Mouse (Mus musculus): Measurements from ENCODE around the gene Iqgap2. TPM values are rescaled to one million over a fixed set of nuclear protein-coding genes. Genes with fewer than 3 reads are reported as not detected.

The Iqgap2 gene
- polyA plus RNA-seq, 1 experiment from 2014 or later: 11.0 TPM

DNA sequence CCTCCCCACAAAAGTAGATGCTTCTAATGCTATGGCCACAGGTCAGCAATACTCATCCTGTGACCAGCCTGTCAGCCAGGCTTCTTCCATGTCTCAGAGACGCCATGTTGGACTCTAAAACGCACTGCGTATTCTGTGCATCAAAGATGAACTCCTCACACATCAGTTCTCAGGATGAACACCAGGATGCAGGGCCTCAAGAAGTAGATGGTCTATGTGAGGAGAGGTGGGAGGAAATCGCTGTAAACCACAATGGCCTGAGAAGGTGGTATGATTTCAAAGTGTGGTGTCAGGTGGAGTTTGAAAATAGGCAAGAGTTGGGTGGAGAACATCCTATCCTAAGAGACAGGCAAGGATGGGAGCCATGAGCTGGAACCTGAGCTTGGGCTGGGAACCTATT, 1.4 kb upstream of the Iqgap2 start:
- H3K9me3 ChIP-seq: no peaks in the 10 kb centered on the region
- no peak for DNase-seq (ENCODE audit: low spot score)
- H3K4me1 ChIP-seq: peaks cover 45% of the 10 kb centered on the region
- H3K4me3 ChIP-seq: no peak overlapping the region
- H3K36me3 ChIP-seq (replicated peaks): no peaks in the 10 kb centered on the region
- peak overlapping the region; percentile 94 for H3K27ac ChIP-seq (replicated peaks)
- peaks cover 6% of the 10 kb centered on the region; the same call in 1 of the 2 replicates for H3K27me3 ChIP-seq (replicated peaks; ENCODE audit: low read depth, poor library complexity, severe bottlenecking)
- 84% methylated on average over 4 of the region's 4 CpGs for WGBS

DNA sequence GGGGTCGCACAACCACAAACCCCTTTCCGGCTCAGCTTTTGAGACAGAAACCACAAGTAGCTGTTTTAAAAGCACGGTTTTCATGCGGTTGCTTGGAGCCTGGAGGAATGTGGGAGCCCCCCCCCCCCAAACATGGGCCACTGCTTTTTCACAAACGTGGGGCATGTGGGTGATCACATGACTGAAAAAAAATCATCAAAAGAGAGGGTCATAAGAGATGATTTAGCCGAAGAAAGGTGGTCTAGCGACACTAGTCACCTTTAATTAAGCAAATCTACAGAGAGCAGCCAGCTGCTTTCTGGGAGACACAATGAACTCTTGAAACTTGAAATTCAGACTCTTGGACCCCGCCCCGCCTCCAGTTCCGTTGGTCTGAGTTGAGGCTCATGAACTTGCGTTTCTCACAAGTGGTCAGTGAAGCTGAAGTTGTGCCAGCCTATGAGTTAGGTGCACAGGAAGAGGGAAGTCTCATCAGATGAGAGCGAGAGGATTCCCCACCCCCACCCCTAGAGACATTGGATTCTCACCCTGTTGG, 956 bp upstream of the Iqgap2 start:
- Histone ChIP-seq H3K4me1 (peaks cover 46% of the 10 kb centered on the region), H3K36me3 (replicated peaks) (no peaks in the 10 kb centered on the region), H3K27ac (replicated peaks) (peak overlapping the region; percentile 94), H3K4me3 (peak overlapping the region; percentile 86), H3K9me3 (no peaks in the 10 kb centered on the region), H3K27me3 (replicated peaks; ENCODE audit: low read depth, poor library complexity, severe bottlenecking) (peaks cover 6% of the 10 kb centered on the region; the same call in 1 of the 2 replicates)
- WGBS: 17% methylated on average over 12 of the region's 12 CpGs
- no peak for DNase-seq (ENCODE audit: low spot score)

DNA sequence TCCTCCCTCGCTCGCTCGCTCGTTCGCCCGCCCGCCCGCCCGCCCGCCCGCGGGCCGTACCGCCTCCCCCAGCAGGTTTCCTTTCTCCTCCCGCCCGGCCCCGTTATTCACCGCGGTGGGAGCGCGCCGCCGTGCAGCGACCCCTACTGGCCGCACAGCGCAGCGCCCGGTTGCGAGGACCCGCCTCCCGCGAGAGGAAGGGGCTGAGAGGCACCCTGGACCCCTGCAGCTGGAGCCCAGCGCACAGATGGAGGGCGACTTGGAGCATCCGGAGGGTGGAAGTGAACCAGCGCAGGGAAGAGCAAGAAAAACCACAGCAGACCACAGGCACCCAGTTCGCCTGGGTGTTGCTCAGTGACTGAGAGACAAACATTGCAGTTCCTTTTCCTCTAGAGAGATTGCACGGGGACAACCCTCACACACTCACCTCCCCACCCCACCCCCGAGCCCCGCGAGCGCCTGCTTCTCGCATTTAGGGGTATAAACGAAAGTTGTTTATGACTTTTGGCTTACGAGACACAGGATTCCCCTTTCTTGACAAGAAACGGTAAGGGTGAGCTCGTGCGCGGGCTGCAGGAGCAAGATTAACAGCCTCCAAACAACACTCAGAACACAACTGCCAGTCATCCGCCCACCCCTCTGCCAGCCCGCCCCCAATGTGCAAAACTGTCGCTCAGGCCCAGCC, 346 bp upstream of the Iqgap2 start:
- Histone ChIP-seq H3K9me3 (no peaks in the 10 kb centered on the region), H3K4me1 (peaks cover 47% of the 10 kb centered on the region), H3K4me3 (peak overlapping the region; percentile 86), H3K27me3 (replicated peaks; ENCODE audit: low read depth, poor library complexity, severe bottlenecking) (peaks cover 6% of the 10 kb centered on the region; the same call in 1 of the 2 replicates), H3K27ac (replicated peaks) (peak overlapping the region; percentile 94), H3K36me3 (replicated peaks) (no peaks in the 10 kb centered on the region)
- peak; percentile 94 for DNase-seq (ENCODE audit: low spot score)
- WGBS: under 1% methylated on average over 47 of the region's 52 CpGs

DNA sequence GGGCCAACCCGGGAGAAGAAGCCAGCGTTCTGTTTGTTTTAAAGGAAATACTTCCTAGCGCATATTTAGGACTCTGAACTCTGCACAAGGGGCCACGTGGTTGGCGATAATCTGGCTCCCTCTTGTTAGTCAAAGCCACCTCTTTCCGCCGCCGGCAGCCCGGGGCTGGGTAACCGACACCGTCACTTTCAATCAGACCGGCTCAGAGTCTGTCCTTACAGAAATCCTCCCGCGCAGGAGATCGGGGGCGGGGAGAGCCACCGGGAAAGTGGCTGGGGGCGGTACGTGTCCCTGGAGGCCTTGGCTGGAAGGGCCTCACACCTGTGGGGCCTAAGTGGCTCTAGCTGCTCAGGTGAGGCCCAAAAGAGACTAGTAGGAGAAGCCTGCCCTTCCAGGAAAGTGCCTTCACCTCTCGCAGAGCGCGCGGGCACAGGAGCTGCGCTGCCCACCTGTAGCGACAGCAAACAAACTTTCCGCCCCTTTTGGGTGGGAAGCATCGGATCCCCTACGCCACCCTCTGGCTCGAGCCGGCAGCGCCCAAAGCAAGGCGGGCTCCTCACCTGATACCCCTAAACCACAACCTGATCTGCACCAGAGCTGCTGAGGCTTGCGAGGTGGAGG, 761 bp downstream of the Iqgap2 start:
- Histone ChIP-seq H3K4me1 (peaks cover 50% of the 10 kb centered on the region), H3K27me3 (replicated peaks; ENCODE audit: low read depth, poor library complexity, severe bottlenecking) (peaks cover 6% of the 10 kb centered on the region; the same call in 1 of the 2 replicates), H3K4me3 (peak overlapping the region; percentile 86)

DNA sequence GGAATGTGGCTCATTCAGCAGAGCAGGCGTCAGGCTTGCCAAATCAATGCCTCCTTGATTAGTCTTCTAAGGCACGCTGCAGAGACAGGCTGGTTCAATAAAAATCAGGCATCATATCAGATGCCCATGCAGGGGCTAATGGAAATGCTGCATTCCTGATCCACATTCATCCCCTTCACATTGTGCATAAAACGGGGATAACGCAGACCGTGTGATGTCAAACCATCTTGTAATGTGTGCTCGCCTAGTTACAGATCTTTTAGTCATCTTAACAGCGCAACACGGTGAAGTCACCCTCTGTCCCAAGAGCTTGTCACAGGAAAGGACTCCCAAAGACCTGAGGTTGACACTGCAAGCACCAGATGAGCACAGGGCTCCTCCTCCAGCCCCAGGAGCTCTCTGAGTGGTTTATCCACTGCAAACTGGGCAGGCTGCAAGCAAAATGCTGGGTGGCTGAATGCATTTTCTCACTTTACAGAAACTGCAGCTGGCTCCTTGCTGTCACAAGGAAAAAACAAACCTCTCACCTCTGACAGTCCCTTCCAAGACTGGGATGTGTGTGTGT, 1.7 kb downstream of the Iqgap2 start:
- H3K27me3 ChIP-seq (replicated peaks; ENCODE audit: low read depth, poor library complexity, severe bottlenecking): peaks cover 6% of the 10 kb centered on the region; the same call in 1 of the 2 replicates
- no peaks in the 10 kb centered on the region for H3K9me3 ChIP-seq
- H3K36me3 ChIP-seq (replicated peaks): no peaks in the 10 kb centered on the region; the same call in 1 of the 2 replicates
- peaks cover 50% of the 10 kb centered on the region for H3K4me1 ChIP-seq
- peak overlapping the region; percentile 86 for H3K4me3 ChIP-seq
- 29% methylated on average over 8 of the region's 8 CpGs for WGBS
- H3K27ac ChIP-seq (replicated peaks): 0 out of 2 replicates have a peak overlapping the region, but pooled peaks have one; percentile 19
- DNase-seq (ENCODE audit: low spot score): peak; percentile 28

More for the DNA sequence above, 761 bp downstream of the Iqgap2 start:
- WGBS: under 1% methylated on average over 33 of the region's 33 CpGs
- peak; percentile 82 for DNase-seq (ENCODE audit: low spot score)
- no peaks in the 10 kb centered on the region for H3K36me3 ChIP-seq (replicated peaks)
- H3K27ac ChIP-seq (replicated peaks): peak overlapping the region; percentile 94
- H3K9me3 ChIP-seq: no peaks in the 10 kb centered on the region

DNA sequence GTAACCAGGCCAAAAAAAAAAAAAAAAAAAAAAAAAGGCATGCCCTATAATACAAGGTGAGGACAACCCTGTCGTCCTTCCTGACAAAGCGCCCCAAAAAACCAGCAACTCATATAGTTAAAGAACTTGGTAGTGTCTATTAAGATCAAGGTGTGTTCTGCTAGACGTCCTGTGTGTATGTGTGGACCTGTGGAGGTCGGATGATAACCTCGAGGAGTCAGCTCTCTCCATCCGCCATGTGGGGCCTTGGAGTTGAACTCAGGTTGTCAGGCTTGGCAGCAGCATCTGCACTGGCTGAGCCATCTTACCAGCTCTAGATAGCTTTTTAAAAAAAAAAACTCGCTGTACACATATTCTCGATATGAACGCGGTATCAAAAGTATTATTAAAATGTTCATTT, 2.4 kb downstream of the Iqgap2 start:
- no peaks in the 10 kb centered on the region for H3K9me3 ChIP-seq
- H3K36me3 ChIP-seq (replicated peaks): no peaks in the 10 kb centered on the region; the same call in 1 of the 2 replicates
- WGBS: 87% methylated on average over 10 of the region's 10 CpGs
- H3K4me1 ChIP-seq: peaks cover 50% of the 10 kb centered on the region
- DNase-seq (ENCODE audit: low spot score): no peak
- peaks cover 6% of the 10 kb centered on the region; the same call in 1 of the 2 replicates for H3K27me3 ChIP-seq (replicated peaks; ENCODE audit: low read depth, poor library complexity, severe bottlenecking)
- no peak overlapping the region for H3K4me3 ChIP-seq
- no peak overlapping the region for H3K27ac ChIP-seq (replicated peaks)

DNA sequence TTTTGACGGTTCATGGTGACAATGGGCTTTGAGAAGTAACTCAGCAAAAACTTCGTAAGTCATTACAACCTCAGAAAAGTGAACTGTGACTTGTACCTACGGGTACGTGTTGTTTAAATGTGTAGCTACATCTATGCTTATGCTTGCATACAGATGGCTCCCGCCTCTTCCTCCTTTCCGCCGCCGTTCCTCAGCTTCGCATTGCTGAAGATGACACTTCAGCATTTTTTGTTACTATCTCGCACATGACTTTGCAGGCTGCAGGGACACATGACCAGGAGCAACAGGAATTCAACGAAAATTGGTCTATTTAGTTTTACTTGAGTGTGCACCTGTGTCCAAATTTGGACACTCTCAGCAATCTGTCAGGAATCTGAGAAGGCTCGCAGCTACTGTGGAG, 3.1 kb downstream of the Iqgap2 start:
- Histone ChIP-seq H3K4me3 (no peak overlapping the region), H3K4me1 (peaks cover 54% of the 10 kb centered on the region), H3K36me3 (replicated peaks) (no peaks in the 10 kb centered on the region; the same call in 1 of the 2 replicates), H3K27me3 (replicated peaks; ENCODE audit: low read depth, poor library complexity, severe bottlenecking) (peaks cover 6% of the 10 kb centered on the region; the same call in 1 of the 2 replicates), H3K9me3 (no peaks in the 10 kb centered on the region), H3K27ac (replicated peaks) (no peak overlapping the region)
- WGBS: 92% methylated on average over 12 of the region's 12 CpGs
- no peak for DNase-seq (ENCODE audit: low spot score)

DNA sequence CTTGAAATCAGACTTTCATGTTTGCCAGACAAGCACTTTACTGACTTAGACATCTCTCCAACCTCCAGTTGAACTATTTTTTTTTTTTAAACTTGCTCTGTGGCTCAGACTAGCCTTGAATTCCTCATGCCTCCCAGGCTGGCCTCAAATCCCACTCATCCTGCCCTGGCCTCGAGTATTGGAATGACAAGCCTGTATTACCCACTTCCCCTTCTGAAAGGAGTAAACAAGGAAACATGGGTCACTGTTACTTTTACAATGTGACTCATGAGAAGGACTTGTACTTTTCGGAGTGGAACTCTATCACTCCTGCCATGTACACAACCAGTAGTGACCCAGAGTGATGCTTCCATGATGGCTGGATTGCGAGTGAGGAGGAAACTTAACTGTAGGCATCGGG, 3.6 kb downstream of the Iqgap2 start:
- Histone ChIP-seq H3K27me3 (replicated peaks; ENCODE audit: low read depth, poor library complexity, severe bottlenecking) (peaks cover 2% of the 10 kb centered on the region; the same call in 1 of the 2 replicates), H3K4me3 (no peak overlapping the region), H3K36me3 (replicated peaks) (no peaks in the 10 kb centered on the region; the same call in 1 of the 2 replicates), H3K9me3 (no peaks in the 10 kb centered on the region), H3K4me1 (peaks cover 52% of the 10 kb centered on the region), H3K27ac (replicated peaks) (no peak overlapping the region)
- 85% methylated on average over 4 of the region's 4 CpGs for WGBS
- no peak for DNase-seq (ENCODE audit: low spot score)

DNA sequence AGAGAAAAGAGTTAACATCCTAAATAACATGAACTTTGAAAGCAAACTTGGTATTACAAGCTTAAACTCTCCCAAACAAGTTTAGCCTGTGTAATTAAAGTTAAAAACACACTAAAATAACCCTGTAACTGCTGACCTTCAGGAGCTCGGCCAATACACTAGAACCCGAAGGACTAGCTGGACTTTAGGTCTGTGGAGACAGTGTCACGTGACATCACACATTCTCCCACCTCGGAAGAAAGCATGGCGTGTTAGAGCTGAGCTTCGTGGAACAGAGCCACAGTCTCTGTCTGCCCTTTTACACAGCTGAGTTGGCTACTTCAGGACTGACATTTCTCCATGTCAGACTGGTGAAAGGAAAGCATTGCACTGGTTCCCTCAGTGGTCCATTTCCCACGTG, 4.3 kb downstream of the Iqgap2 start:
- Histone ChIP-seq H3K27ac (replicated peaks) (no peak overlapping the region), H3K36me3 (replicated peaks) (no peaks in the 10 kb centered on the region; the same call in 1 of the 2 replicates), H3K4me1 (peaks cover 52% of the 10 kb centered on the region), H3K27me3 (replicated peaks; ENCODE audit: low read depth, poor library complexity, severe bottlenecking) (no peaks in the 10 kb centered on the region), H3K4me3 (no peak overlapping the region), H3K9me3 (no peaks in the 10 kb centered on the region)
- no peak for DNase-seq (ENCODE audit: low spot score)
- WGBS: 88% methylated on average over 7 of the region's 7 CpGs

DNA sequence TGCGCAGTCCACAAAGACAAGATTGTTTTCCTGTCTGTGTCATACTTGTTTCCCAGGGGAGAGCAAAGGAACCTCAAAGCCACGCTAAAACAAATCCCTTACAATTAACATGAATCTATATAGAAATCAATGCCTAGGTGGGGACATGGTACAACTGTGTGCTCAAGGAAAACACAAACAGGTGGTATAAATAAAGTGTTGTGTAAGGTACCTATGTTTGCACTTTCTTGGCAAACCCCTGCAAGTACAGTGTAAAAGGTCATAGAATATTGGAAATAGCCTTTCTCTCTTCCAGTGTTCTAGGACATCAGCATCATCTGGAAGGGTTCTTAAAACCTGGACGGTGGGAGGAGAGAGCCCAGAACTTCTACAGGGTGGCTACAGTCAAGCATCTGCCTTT, 7.3 kb downstream of the Iqgap2 start:
- WGBS: 88% methylated on average over 3 of the region's 3 CpGs
- DNase-seq (ENCODE audit: low spot score): no peak
- Histone ChIP-seq H3K27me3 (replicated peaks; ENCODE audit: low read depth, poor library complexity, severe bottlenecking) (no peaks in the 10 kb centered on the region), H3K4me1 (peaks cover 34% of the 10 kb centered on the region), H3K36me3 (replicated peaks) (no peaks in the 10 kb centered on the region; the same call in 1 of the 2 replicates), H3K9me3 (no peaks in the 10 kb centered on the region), H3K4me3 (no peak overlapping the region), H3K27ac (replicated peaks) (no peak overlapping the region)

DNA sequence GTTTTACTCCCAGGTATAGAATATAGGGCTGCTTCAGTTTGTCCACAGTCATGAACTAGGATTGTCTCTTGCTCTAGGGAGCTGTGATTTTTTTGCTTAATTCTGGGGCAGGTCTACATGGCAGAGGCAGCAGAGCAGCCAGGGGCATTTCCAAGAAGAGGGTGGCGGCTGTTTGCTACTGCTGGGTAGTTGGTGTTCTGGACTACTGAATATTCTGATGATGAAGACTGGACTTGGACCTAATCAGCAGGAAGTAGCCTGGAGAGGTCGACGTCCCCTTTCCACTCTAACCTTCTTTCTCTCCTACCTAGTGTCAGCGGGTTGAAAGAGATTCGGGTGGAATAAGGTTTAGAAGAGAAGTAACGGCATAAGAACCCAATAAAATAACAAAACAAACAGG, 9.7 kb downstream of the Iqgap2 start:
- 87% methylated on average over 6 of the region's 6 CpGs for WGBS
- Histone ChIP-seq H3K4me3 (no peak overlapping the region), H3K4me1 (peaks cover 26% of the 10 kb centered on the region), H3K9me3 (no peaks in the 10 kb centered on the region), H3K36me3 (replicated peaks) (no peaks in the 10 kb centered on the region; the same call in 1 of the 2 replicates), H3K27ac (replicated peaks) (no peak overlapping the region), H3K27me3 (replicated peaks; ENCODE audit: low read depth, poor library complexity, severe bottlenecking) (no peaks in the 10 kb centered on the region)
- no peak for DNase-seq (ENCODE audit: low spot score)

DNA sequence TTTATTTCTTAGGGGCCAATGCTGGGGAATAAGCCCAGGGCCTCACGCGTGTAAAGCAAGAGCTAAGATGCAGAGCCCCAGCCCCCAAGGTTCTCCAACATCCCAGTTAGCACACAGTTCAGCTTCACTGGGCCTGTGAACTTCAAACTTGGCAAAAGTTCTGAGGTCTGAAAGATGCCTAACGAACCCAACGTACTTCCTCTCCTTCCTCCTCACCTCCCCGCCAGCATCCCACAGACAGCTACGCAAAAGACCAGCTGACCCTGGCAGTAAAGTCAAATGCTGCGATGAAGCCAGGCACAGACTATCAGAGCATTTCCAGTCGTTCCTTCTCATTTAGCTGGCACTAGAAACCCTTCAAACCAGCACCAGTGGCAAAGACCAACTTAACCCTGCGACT, 10.3 kb downstream of the Iqgap2 start:
- no peak for DNase-seq (ENCODE audit: low spot score)
- Histone ChIP-seq H3K27ac (replicated peaks) (no peak overlapping the region), H3K36me3 (replicated peaks) (no peaks in the 10 kb centered on the region; the same call in 1 of the 2 replicates), H3K4me3 (no peak overlapping the region), H3K9me3 (no peaks in the 10 kb centered on the region), H3K4me1 (peaks cover 24% of the 10 kb centered on the region), H3K27me3 (replicated peaks; ENCODE audit: low read depth, poor library complexity, severe bottlenecking) (no peaks in the 10 kb centered on the region)
- 92% methylated on average over 9 of the region's 9 CpGs for WGBS
